Mouse (Mus musculus): ENCODE results near the gene 4933436I01Rik. TPM values are rescaled to one million over a fixed set of nuclear protein-coding genes. Genes with fewer than 3 reads are reported as not detected.

Gene 4933436I01Rik
- polyA plus RNA-seq (2014; fragmentation: Nextera tagmentation; extraction: Ambion mirVana) = not detected in 2 replicates

DNA sequence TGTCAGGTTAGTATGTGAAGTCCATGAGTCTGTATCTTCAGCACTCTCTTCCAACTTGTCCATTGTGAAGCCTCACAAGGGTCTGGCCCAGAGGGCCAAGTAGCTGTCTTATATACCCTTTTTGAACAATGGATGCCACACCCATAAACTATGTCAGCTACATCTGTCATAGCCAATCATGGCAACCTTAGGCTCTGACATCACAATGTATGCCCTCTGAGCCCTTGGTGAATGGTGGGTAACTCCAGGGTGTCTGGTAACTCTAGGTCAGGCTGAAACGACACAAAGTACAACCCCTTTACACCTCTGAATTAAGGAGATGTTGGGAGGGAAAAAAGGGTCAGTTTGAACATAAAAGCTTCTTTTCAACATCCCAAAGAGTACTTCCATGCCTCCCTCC is at the start of gene 4933436I01Rik:
Gene 4933436I01Rik (minus strand): TSS at position 101 of the 400 bp plus-strand sequence.
- no peak for ATAC-seq (ENCODE audit: low FRiP score, low TSS enrichment)
- no peaks in the 10 kb centered on the region for H3K27me3 ChIP-seq (ENCODE audit: control insufficient read depth, insufficient read depth, low read length)
- no peak within 1 kb of the TSS for H3K4me3 ChIP-seq (ENCODE audit: low read length)
- no peaks in the 10 kb centered on the region for H3K9me3 ChIP-seq (ENCODE audit: control insufficient read depth, low read length)
- no peak within 1 kb of the TSS for H3K9ac ChIP-seq (ENCODE audit: low read depth, low read length)
- H3K4me1 ChIP-seq (ENCODE audit: control insufficient read depth, insufficient read depth, low read length) = no peaks in the 10 kb centered on the region
- 68% methylated on average over 1 of the region's 1 CpGs for WGBS
- no peak within 1 kb of the TSS for H3K27ac ChIP-seq (ENCODE audit: low read depth, low read length)
- H3K36me3 ChIP-seq (ENCODE audit: control insufficient read depth, insufficient read depth, low read length) = no peaks in the 10 kb centered on the region
- no peak within 1 kb of the TSS for H3K4me2 ChIP-seq (replicated peaks; ENCODE audit: low read depth, low read length)

GRCm38 (mm10) chrX:67924769-67925470 is 3.7 kb upstream of the 4933436I01Rik start:
- H3K27me3 ChIP-seq (ENCODE audit: control insufficient read depth, insufficient read depth, low read length) = no peaks in the 10 kb centered on the region
- no peak overlapping the region for H3K4me3 ChIP-seq (ENCODE audit: low read length)
- H3K4me1 ChIP-seq (ENCODE audit: control insufficient read depth, insufficient read depth, low read length) = no peaks in the 10 kb centered on the region
- no peaks in the 10 kb centered on the region for H3K36me3 ChIP-seq (ENCODE audit: control insufficient read depth, insufficient read depth, low read length)
- H3K27ac ChIP-seq (ENCODE audit: low read depth, low read length) = no peak overlapping the region
- no peak for ATAC-seq (ENCODE audit: low FRiP score, low TSS enrichment)
- 47% methylated on average over 1 of the region's 1 CpGs for WGBS
- H3K4me2 ChIP-seq (replicated peaks; ENCODE audit: low read depth, low read length) = no peak overlapping the region
- H3K9me3 ChIP-seq (ENCODE audit: control insufficient read depth, low read length) = no peaks in the 10 kb centered on the region
- H3K9ac ChIP-seq (ENCODE audit: low read depth, low read length) = no peak overlapping the region

- H3K36me3 ChIP-seq (ENCODE audit: control insufficient read depth, insufficient read depth, low read length) = no peaks in the 10 kb centered on the region
- H3K9me3 ChIP-seq (ENCODE audit: control insufficient read depth, low read length) = no peaks in the 10 kb centered on the region
- H3K4me1 ChIP-seq (ENCODE audit: control insufficient read depth, insufficient read depth, low read length) = no peaks in the 10 kb centered on the region
- no peak overlapping the region for H3K9ac ChIP-seq (ENCODE audit: low read depth, low read length)
- H3K27me3 ChIP-seq (ENCODE audit: control insufficient read depth, insufficient read depth, low read length) = no peaks in the 10 kb centered on the region
- H3K4me3 ChIP-seq (ENCODE audit: low read length) = no peak overlapping the region
- ATAC-seq (ENCODE audit: low FRiP score, low TSS enrichment) = no peak
- no peak overlapping the region for H3K4me2 ChIP-seq (replicated peaks; ENCODE audit: low read depth, low read length)
- 51% methylated on average over 3 of the region's 3 CpGs for whole genome bisulfite sequencing
- H3K27ac ChIP-seq (ENCODE audit: low read depth, low read length) = no peak overlapping the region
These were observed 37.8 kb downstream of the 4933436I01Rik start for GRCm38 (mm10) chrX:67883406-67883805.

Other genes starting within 250 kb of the 4933436I01Rik start
- not detected in 2 replicates for gene Gm1140, start 227.9 kb downstream of the 4933436I01Rik start, polyA plus RNA-seq (2014; fragmentation: Nextera tagmentation; extraction: Ambion mirVana)
- not detected in 2 replicates for gene Gm14692, start 225.8 kb downstream of the 4933436I01Rik start, polyA plus RNA-seq (2014; fragmentation: Nextera tagmentation; extraction: Ambion mirVana)